Mouse (Mus musculus) spleen, adult 2 months (tissue): ENCODE measurements around the gene Intu.

Experiments
- CTCF ChIP-seq: fragments of 200-500 bp; IDR thresholded peaks from 2 replicates; pipeline ENCODE4 v1.5.1; 2011; ENCODE audit warnings: mild to moderate bottlenecking, inconsistent platforms; ENCODE audit not compliant: insufficient read depth, insufficient read length, insufficient replicate concordance; ENCODE audit errors: extremely low read depth
- POLR2A ChIP-seq: fragments of 200-500 bp; IDR thresholded peaks from 2 replicates; pipeline ENCODE4 v1.6.1; 2011; ENCODE audit warnings: low read depth, low read length, inconsistent platforms

DNA sequence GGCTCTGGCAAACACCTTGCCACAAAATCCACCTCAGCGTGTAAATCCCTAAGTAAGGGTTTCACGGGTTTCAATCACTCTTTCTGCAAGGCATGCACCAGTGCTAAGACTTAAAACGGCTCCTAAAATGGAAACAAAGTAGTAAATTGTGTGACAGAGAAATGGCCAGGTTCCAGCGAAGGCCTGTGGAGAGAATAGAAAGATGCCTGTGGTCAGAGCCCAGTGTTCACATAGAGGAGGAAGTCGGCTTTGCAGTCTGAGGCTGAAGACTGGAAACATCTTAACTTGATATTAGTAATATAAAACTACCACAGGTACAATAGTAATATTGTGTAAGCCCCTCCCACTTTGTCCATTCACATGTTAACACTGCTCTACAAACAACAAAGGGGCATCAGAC, 26.7 kb upstream of the Intu start:
- TF ChIP-seq CTCF (no peak), POLR2A (no peak)
